Mouse (Mus musculus): ENCODE data around the gene C1s2.
"Not testable (repeated sequence)": the region's sequence is repeated elsewhere in the genome, so short reads cannot be mapped to it uniquely, and the experiment has no call there.

The C1s2 gene

GRCm38 (mm10) chr6:124635985-124636384 lies at the start of gene C1s2:
C1s2 (minus strand) TSS chr6:124636085.
- not testable (repeated sequence) for DNase-seq (ENCODE audit: low spot score in 2 of 2)

- DNase-seq (ENCODE audit: low spot score in 2 of 2), result no peak
These were observed 47.9 kb upstream of the C1s2 start for GRCm38 (mm10) chr6:124683591-124684417.

GRCm38 (mm10) chr6:124682291-124682690 lies 46.4 kb upstream of the C1s2 start:
- not testable (repeated sequence) for DNase-seq (ENCODE audit: low spot score in 2 of 2)

GRCm38 (mm10) chr6:124679486-124679885 lies 43.6 kb upstream of the C1s2 start:
- no peak for DNase-seq (ENCODE audit: low spot score in 2 of 2)

GRCm38 (mm10) chr6:124678769-124679168 lies 42.9 kb upstream of the C1s2 start:
- DNase-seq (ENCODE audit: low spot score in 2 of 2), result no peak

GRCm38 (mm10) chr6:124676171-124676570 lies 40.3 kb upstream of the C1s2 start:
- DNase-seq (ENCODE audit: low spot score in 2 of 2), result no peak

- DNase-seq (ENCODE audit: low spot score in 2 of 2), result no peak
These were observed 38.7 kb upstream of the C1s2 start for GRCm38 (mm10) chr6:124674591-124674990.

GRCm38 (mm10) chr6:124673619-124674018 lies 37.7 kb upstream of the C1s2 start:
- no peak for DNase-seq (ENCODE audit: low spot score in 2 of 2)

- DNase-seq (ENCODE audit: low spot score in 2 of 2), result no peak
These were observed 36.2 kb upstream of the C1s2 start for GRCm38 (mm10) chr6:124672100-124672499.

- no peak for DNase-seq (ENCODE audit: low spot score in 2 of 2)
These were observed 34.5 kb upstream of the C1s2 start for GRCm38 (mm10) chr6:124670281-124670900.

GRCm38 (mm10) chr6:124669234-124669859 lies 33.5 kb upstream of the C1s2 start:
- DNase-seq (ENCODE audit: low spot score in 2 of 2), result no peak

GRCm38 (mm10) chr6:124665011-124665410 lies 29.1 kb upstream of the C1s2 start:
- DNase-seq (ENCODE audit: low spot score in 2 of 2), result no peak

- no peak for DNase-seq (ENCODE audit: low spot score in 2 of 2)
These were observed 28.4 kb upstream of the C1s2 start for GRCm38 (mm10) chr6:124664256-124664655.

- no peak for DNase-seq (ENCODE audit: low spot score in 2 of 2)
These were observed 27.5 kb upstream of the C1s2 start for GRCm38 (mm10) chr6:124663424-124663795.

- DNase-seq (ENCODE audit: low spot score in 2 of 2), result peak; percentile 99 to 100
These were observed 26.9 kb upstream of the C1s2 start, which contains the start of gene Lpcat3 for GRCm38 (mm10) chr6:124662477-124663423. Lpcat3 (plus strand) TSS chr6:124663027.

- no peak for DNase-seq (ENCODE audit: low spot score in 2 of 2)
These were observed 26.1 kb upstream of the C1s2 start for GRCm38 (mm10) chr6:124661995-124662394.

- no peak for DNase-seq (ENCODE audit: low spot score in 2 of 2)
These were observed 25.4 kb upstream of the C1s2 start for GRCm38 (mm10) chr6:124661156-124661806.

- DNase-seq (ENCODE audit: low spot score in 2 of 2), result no peak
These were observed 22.2 kb upstream of the C1s2 start for GRCm38 (mm10) chr6:124658067-124658466.

GRCm38 (mm10) chr6:124655893-124656292 lies 20.0 kb upstream of the C1s2 start:
- no peak for DNase-seq (ENCODE audit: low spot score in 2 of 2)

GRCm38 (mm10) chr6:124646394-124646793 lies 10.5 kb upstream of the C1s2 start:
- DNase-seq (ENCODE audit: low spot score in 2 of 2), result peak; percentile 58 to 60

GRCm38 (mm10) chr6:124640997-124641396 lies 5.1 kb upstream of the C1s2 start:
- peak; percentile 86 to 92 for DNase-seq (ENCODE audit: low spot score in 2 of 2)
